Mouse (Mus musculus) urinary bladder, postnatal 25 days (tissue): ENCODE results near the gene Traf5.
A peak's percentile ranks its signal among the peaks of the same experiment; 100 is the strongest.

Experiments
- DNase-seq: peaks from one replicate; pipeline ENCODE4 v3.0.0; 2022; ENCODE audit warnings: low spot score

Gene Traf5

GRCm38 (mm10) chr1:191974509-191975405, 117.6 kb downstream of the Traf5 start:
- no peak for DNase-seq

- no peak for DNase-seq
These were observed 122.4 kb downstream of the Traf5 start for GRCm38 (mm10) chr1:191969939-191970338.

GRCm38 (mm10) chr1:191964773-191965481, 127.4 kb downstream of the Traf5 start:
- peak; percentile 66 for DNase-seq

- DNase-seq: peak; percentile 90
These were observed 128.2 kb downstream of the Traf5 start for GRCm38 (mm10) chr1:191963948-191964772.

GRCm38 (mm10) chr1:191963413-191963812, 128.9 kb downstream of the Traf5 start:
- DNase-seq: no peak

- DNase-seq: no peak
These were observed 131.4 kb downstream of the Traf5 start for GRCm38 (mm10) chr1:191960946-191961345.

GRCm38 (mm10) chr1:191957321-191957720, 135.0 kb downstream of the Traf5 start:
- no peak for DNase-seq

GRCm38 (mm10) chr1:191956871-191957270, 135.5 kb downstream of the Traf5 start:
- DNase-seq: no peak

GRCm38 (mm10) chr1:191956261-191956660, 136.1 kb downstream of the Traf5 start:
- no peak for DNase-seq

- DNase-seq: no peak
These were observed 137.3 kb downstream of the Traf5 start for GRCm38 (mm10) chr1:191955101-191955500.

- DNase-seq: no peak
These were observed 139.5 kb downstream of the Traf5 start for GRCm38 (mm10) chr1:191952733-191953335.

- no peak for DNase-seq
These were observed 141.7 kb downstream of the Traf5 start for GRCm38 (mm10) chr1:191950611-191951010.

GRCm38 (mm10) chr1:191948600-191948999, 143.8 kb downstream of the Traf5 start:
- no peak for DNase-seq

- no peak for DNase-seq
These were observed 144.6 kb downstream of the Traf5 start for GRCm38 (mm10) chr1:191947796-191948195.
